Mouse (Mus musculus) left cerebral cortex, adult 8-10 months (tissue): ENCODE data around the gene Gm2174. TPM values are rescaled to one million over a fixed set of nuclear protein-coding genes. Genes with fewer than 3 reads are reported as not detected.

Source experiments
- DNase-seq, 2 experiments: peaks; one replicate each; pipeline ENCODE4 v3.0.0; 2022; ENCODE audit warnings: low spot score in 2 of 2
- total RNA-seq, 4 experiments: library from RNA; stranded (reverse); gene quantifications; 2 replicates each; pipeline ENCODE4 v1.2.4; 2022

The Gm2174 gene
- total RNA-seq, 4 experiments from 2014 or later: not detected

GRCm38 (mm10) chrX:56497241-56497640, 49.5 kb downstream of the Gm2174 start:
- no peak for DNase-seq

Other genes with a start within 250 kb of the Gm2174 start
- gene Gm773, start 235.1 kb upstream of the Gm2174 start, total RNA-seq: not detected
- gene Zfp449, start 101.6 kb upstream of the Gm2174 start, total RNA-seq: 1 to 10 TPM; 3.9 to 5.1 (median 4.2) TPM
- gene Smim10l2a, start 73.4 kb upstream of the Gm2174 start, total RNA-seq: 10 to 100 TPM; 17.2 to 22.5 (median 20.0) TPM
- gene Ints6l, start 6.9 kb downstream of the Gm2174 start, total RNA-seq: 10 to 100 TPM; 28.6 to 39.6 (median 34.6) TPM
- gene Gm10477, start 76.8 kb downstream of the Gm2174 start, total RNA-seq: not detected
- not detected for gene Gm648, start 101.6 kb downstream of the Gm2174 start, total RNA-seq
- 10 to 100 TPM; 23.4 to 29.5 (median 25.2) TPM for gene Mmgt1, start 150.1 kb downstream of the Gm2174 start, total RNA-seq
- 100 to 1,000 TPM in 3 of 4 experiments, 10 to 100 TPM in 1; 95.4 to 122 (median 108) TPM for gene Slc9a6, start 161.8 kb downstream of the Gm2174 start, total RNA-seq